Mouse (Mus musculus): ENCODE results near the gene Gpr39. TPM values are rescaled to one million over a fixed set of nuclear protein-coding genes. Genes with fewer than 3 reads are reported as not detected.

Gene Gpr39
- total and polyA plus RNA-seq, 3 experiments: 0.18 to 1.4 (median 0.47) TPM

DNA sequence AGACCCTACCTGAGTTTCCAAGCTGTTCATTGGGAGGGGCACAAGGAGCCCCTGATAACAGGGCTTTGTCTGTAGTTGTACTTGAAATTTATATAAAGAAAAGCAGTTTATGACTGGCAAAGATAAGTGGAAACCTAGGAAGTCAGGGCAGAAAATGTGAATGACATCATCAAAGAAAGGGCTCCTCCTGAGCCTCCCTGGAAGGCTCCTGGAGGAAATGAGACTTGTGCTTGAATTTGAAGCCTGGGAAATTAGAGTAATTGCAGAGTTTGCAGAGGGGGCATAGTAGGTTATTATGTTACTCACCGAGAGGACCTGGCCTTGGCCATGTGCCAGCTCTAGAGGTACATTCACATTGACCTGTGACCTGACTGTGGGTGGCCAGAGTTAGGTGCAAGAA is 160.7 kb downstream of the Gpr39 start:
- H3K4me3 ChIP-seq: no peak overlapping the region
- H3K36me3 ChIP-seq (ENCODE audit: control insufficient read depth, insufficient read depth, low read length): no peaks in the 10 kb centered on the region
- H3K27me3 ChIP-seq (ENCODE audit: control insufficient read depth, insufficient read depth, low read length): no peaks in the 10 kb centered on the region
- no peak for DNase-seq
- no peak for TF ChIP-seq CTCF (IDR thresholded peaks at IDR 0.05)
- no peak for TF ChIP-seq POLR2A (IDR thresholded peaks at IDR 0.05; ENCODE audit: insufficient read depth, low read depth, low read length)
- TF ChIP-seq EP300 (IDR thresholded peaks at IDR 0.05; ENCODE audit: insufficient read depth, low read depth, low read length): no peak
- 39% methylated on average over 1 of the region's 1 CpGs for WGBS
- H3K4me1 ChIP-seq (ENCODE audit: control insufficient read depth, insufficient read depth, low read length): no peaks in the 10 kb centered on the region
- H3K79me2 ChIP-seq (replicated peaks; ENCODE audit: control insufficient read depth, insufficient read depth, low read length): no peaks in the 10 kb centered on the region
- H3K27ac ChIP-seq: no peak overlapping the region
- H3K9ac ChIP-seq (ENCODE audit: low read depth, low read length): no peak overlapping the region
- intact Hi-C loops (cut with DNase I): no loop called here

DNA sequence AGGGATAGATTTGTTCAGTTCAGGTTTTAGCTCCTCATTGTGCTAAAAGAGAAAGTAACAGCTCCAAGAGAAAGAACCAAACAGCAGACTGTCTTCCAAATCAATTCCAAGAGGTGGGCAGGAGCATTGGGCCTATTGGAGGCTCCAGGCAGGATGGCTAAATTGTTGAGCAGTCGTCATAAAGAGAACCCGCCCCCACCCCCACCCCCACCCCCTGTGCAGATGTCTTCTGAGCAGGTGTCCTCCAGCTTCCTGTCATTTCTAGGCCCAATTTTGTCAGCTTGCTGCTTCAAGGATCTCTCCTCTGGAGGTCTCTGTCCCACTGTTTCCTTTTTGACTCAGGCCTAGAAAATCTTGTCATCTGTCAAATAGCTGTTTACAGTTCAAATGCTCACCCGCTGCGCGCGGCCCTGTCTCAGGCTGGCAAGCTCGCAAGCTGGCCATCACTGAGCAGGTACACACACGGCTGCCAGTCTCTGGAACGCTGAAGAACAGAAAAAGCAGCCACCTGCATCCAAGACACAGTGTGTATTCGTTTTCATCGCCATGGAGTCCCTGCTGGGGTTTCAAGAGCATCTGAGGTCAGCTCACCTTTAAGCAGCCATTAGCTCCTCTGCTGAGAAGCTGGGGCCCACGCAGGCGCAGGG is 163.1 kb downstream of the Gpr39 start:
- no peaks in the 10 kb centered on the region for H3K4me1 ChIP-seq (ENCODE audit: control insufficient read depth, insufficient read depth, low read length)
- no peak for TF ChIP-seq CTCF (IDR thresholded peaks at IDR 0.05)
- TF ChIP-seq EP300 (IDR thresholded peaks at IDR 0.05; ENCODE audit: insufficient read depth, low read depth, low read length): no peak
- no peak for TF ChIP-seq POLR2A (IDR thresholded peaks at IDR 0.05; ENCODE audit: insufficient read depth, low read depth, low read length)
- no peak for DNase-seq
- no peak overlapping the region for H3K4me3 ChIP-seq
- no peak overlapping the region for H3K27ac ChIP-seq
- H3K27me3 ChIP-seq (ENCODE audit: control insufficient read depth, insufficient read depth, low read length): no peaks in the 10 kb centered on the region
- H3K36me3 ChIP-seq (ENCODE audit: control insufficient read depth, insufficient read depth, low read length): no peaks in the 10 kb centered on the region
- H3K9ac ChIP-seq (ENCODE audit: low read depth, low read length): no peak overlapping the region
- H3K79me2 ChIP-seq (replicated peaks; ENCODE audit: control insufficient read depth, insufficient read depth, low read length): no peaks in the 10 kb centered on the region
- intact Hi-C loops (cut with DNase I): no loop called here
- WGBS: 73% methylated on average over 13 of the region's 13 CpGs

DNA sequence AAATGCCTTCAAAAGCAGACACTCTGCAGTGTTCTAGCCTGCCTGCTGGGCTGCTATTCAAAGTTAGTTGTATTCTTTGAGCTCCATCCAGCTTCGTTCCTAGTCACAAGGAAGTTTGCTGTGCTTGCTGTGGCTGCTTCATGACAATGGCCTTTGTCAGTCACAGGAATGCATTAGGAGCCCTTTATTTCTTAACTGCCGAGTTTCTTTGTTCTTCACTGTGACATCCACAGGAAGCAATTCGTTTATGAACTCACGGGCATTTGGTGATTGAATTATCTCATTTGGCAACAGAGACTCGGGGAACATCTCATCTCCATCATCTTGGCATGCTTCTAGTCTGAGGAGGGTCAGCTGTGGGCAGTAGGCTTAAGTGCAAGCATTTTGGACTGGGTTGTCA is 177.9 kb downstream of the Gpr39 start:
- intact Hi-C loops (cut with DNase I): no loop called here
- TF ChIP-seq EP300 (IDR thresholded peaks at IDR 0.05; ENCODE audit: insufficient read depth, low read depth, low read length): no peak
- TF ChIP-seq POLR2A (IDR thresholded peaks at IDR 0.05; ENCODE audit: insufficient read depth, low read depth, low read length): no peak
- TF ChIP-seq CTCF (IDR thresholded peaks at IDR 0.05): no peak
- DNase-seq: no peak

DNA sequence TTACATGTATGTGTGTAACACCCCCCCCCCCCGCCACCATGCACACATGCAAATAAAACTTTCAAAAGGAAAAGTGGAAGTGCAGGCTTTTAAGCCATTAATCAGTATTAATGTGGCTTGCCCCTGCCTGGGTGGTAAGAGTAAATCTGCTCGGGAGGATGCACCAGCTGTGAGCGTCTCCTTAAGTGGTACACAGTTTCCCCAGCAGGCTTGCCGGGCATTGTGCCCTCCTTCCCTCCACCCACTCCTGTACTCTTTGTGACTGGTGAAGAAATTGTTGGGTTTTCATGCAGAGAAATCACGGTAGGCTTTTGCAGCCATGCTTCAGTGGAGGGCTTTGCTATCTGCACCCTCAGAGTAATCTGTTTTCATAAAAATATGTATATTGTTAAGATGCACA is 181.8 kb downstream of the Gpr39 start:
- no peak for DNase-seq
- H3K27me3 ChIP-seq (ENCODE audit: control insufficient read depth, insufficient read depth, low read length): no peaks in the 10 kb centered on the region
- H3K9ac ChIP-seq (ENCODE audit: low read depth, low read length): no peak overlapping the region
- TF ChIP-seq CTCF (IDR thresholded peaks at IDR 0.05): no peak
- TF ChIP-seq POLR2A (IDR thresholded peaks at IDR 0.05; ENCODE audit: insufficient read depth, low read depth, low read length): no peak
- no peak for TF ChIP-seq EP300 (IDR thresholded peaks at IDR 0.05; ENCODE audit: insufficient read depth, low read depth, low read length)
- H3K36me3 ChIP-seq (ENCODE audit: control insufficient read depth, insufficient read depth, low read length): no peaks in the 10 kb centered on the region
- no peak overlapping the region for H3K4me3 ChIP-seq
- no peak overlapping the region for H3K27ac ChIP-seq
- H3K79me2 ChIP-seq (replicated peaks; ENCODE audit: control insufficient read depth, insufficient read depth, low read length): no peaks in the 10 kb centered on the region
- intact Hi-C loops (cut with DNase I): no loop called here
- 81% methylated on average over 5 of the region's 5 CpGs for WGBS
- H3K4me1 ChIP-seq (ENCODE audit: control insufficient read depth, insufficient read depth, low read length): no peaks in the 10 kb centered on the region

More for the DNA sequence above, 177.9 kb downstream of the Gpr39 start:
- H3K27me3 ChIP-seq (ENCODE audit: control insufficient read depth, insufficient read depth, low read length): no peaks in the 10 kb centered on the region
- no peak overlapping the region for H3K4me3 ChIP-seq
- no peaks in the 10 kb centered on the region for H3K36me3 ChIP-seq (ENCODE audit: control insufficient read depth, insufficient read depth, low read length)
- no peak overlapping the region for H3K9ac ChIP-seq (ENCODE audit: low read depth, low read length)
- no peaks in the 10 kb centered on the region for H3K79me2 ChIP-seq (replicated peaks; ENCODE audit: control insufficient read depth, insufficient read depth, low read length)
- 20% methylated on average over 5 of the region's 5 CpGs for WGBS
- no peak overlapping the region for H3K27ac ChIP-seq
- H3K4me1 ChIP-seq (ENCODE audit: control insufficient read depth, insufficient read depth, low read length): no peaks in the 10 kb centered on the region

DNA sequence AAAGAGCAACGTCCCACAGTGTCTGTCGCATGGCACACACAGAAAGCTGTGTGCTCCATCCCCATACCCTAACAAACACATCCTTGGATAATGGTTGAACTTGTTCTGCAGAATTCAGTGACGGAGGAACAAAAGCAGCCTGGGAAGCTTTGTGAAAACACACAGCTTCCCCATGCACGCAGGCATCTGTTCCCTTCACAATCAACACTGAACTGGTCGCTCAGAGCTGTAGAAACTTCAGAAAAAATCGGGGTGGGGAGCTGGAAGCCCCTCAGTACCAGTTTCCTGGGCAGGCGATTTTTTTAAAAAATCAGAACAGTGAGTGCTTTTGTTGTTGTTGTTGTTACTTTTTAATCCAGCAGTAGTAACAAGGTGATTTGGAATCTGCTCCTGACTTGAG is 193.3 kb downstream of the Gpr39 start:
- H3K79me2 ChIP-seq (replicated peaks; ENCODE audit: control insufficient read depth, insufficient read depth, low read length): no peaks in the 10 kb centered on the region
- DNase-seq: no peak
- no peak for TF ChIP-seq POLR2A (IDR thresholded peaks at IDR 0.05; ENCODE audit: insufficient read depth, low read depth, low read length)
- no peak for TF ChIP-seq CTCF (IDR thresholded peaks at IDR 0.05)
- TF ChIP-seq EP300 (IDR thresholded peaks at IDR 0.05; ENCODE audit: insufficient read depth, low read depth, low read length): no peak
- H3K27ac ChIP-seq: no peak overlapping the region
- no peak overlapping the region for H3K4me3 ChIP-seq
- no peaks in the 10 kb centered on the region for H3K27me3 ChIP-seq (ENCODE audit: control insufficient read depth, insufficient read depth, low read length)
- no peaks in the 10 kb centered on the region for H3K36me3 ChIP-seq (ENCODE audit: control insufficient read depth, insufficient read depth, low read length)
- 63% methylated on average over 7 of the region's 7 CpGs for WGBS
- no peak overlapping the region for H3K9ac ChIP-seq (ENCODE audit: low read depth, low read length)
- H3K4me1 ChIP-seq (ENCODE audit: control insufficient read depth, insufficient read depth, low read length): no peaks in the 10 kb centered on the region
- intact Hi-C loops (cut with DNase I): no loop called here

DNA sequence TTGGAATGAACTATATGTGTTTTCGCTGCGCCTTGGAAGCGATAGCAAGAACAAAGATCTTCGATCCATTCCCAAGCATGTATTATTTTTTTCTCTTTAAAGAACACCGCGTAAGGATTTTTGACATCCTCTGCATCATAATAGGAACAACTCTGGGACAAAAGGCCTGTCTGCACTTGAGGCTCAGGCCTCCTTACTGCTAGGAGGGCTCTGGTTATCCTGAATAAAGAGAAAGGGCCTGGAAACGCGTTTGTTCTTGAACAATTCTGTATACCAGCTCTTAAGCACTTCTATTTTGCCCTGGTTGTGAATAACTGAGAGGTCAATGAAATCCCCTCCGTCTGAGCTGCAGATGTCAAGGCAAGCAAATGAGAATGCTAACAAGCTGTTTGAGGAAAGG is 216.4 kb downstream of the Gpr39 start:
- intact Hi-C loops (cut with DNase I): no loop called here
- 90% methylated on average over 9 of the region's 9 CpGs for WGBS

More for the DNA sequence above, 216.4 kb downstream of the Gpr39 start:
- Histone ChIP-seq H3K27me3 (ENCODE audit: control insufficient read depth, insufficient read depth, low read length) (no peaks in the 10 kb centered on the region), H3K4me1 (ENCODE audit: control insufficient read depth, insufficient read depth, low read length) (no peaks in the 10 kb centered on the region), H3K4me3 (no peak overlapping the region), H3K9ac (ENCODE audit: low read depth, low read length) (no peak overlapping the region), H3K36me3 (ENCODE audit: control insufficient read depth, insufficient read depth, low read length) (no peaks in the 10 kb centered on the region), H3K27ac (no peak overlapping the region), H3K79me2 (replicated peaks; ENCODE audit: control insufficient read depth, insufficient read depth, low read length) (no peaks in the 10 kb centered on the region)
- DNase-seq: no peak
- no peak for TF ChIP-seq CTCF (IDR thresholded peaks at IDR 0.05)
- TF ChIP-seq EP300 (IDR thresholded peaks at IDR 0.05; ENCODE audit: insufficient read depth, low read depth, low read length): no peak
- no peak for TF ChIP-seq POLR2A (IDR thresholded peaks at IDR 0.05; ENCODE audit: insufficient read depth, low read depth, low read length)

Measured in heart, adult 2 months (tissue).